Mouse (Mus musculus) liver, embryonic 11.5 days (tissue): ENCODE measurements around the gene A830005F24Rik. TPM values are rescaled to one million over a fixed set of nuclear protein-coding genes. Genes with fewer than 3 reads are reported as not detected.

ENCODE experiments used
- ATAC-seq: fragments of 200-750 bp; cut with Nextera tagmentation; replicated peaks from 2 replicates; pipeline ENCODE4 v1.8.0; 2017; ENCODE audit warnings: moderate number of reproducible peaks, mild to moderate bottlenecking, moderate TSS enrichment, moderate library complexity; ENCODE audit not compliant: low FRiP score
- DNase-seq: peaks from one replicate; pipeline ENCODE4 v3.0.0-alpha.2; 2017; ENCODE audit warnings: low spot score
- H3K27ac ChIP-seq: fragments of 300-500 bp; sonication (generic); 2 replicates; pipeline ENCODE4 v1.5.1; 2014; ENCODE audit warnings: mild to moderate bottlenecking, low read depth, low read length, control low read depth
- H3K27me3 ChIP-seq: fragments of 300-500 bp; sonication (generic); replicated peaks from 2 replicates; pipeline ENCODE4 v1.6.1; 2014; ENCODE audit warnings: low read length, mixed read lengths; ENCODE audit not compliant: control insufficient read depth, insufficient read depth
- H3K36me3 ChIP-seq: fragments of 300-500 bp; sonication (generic); 2 replicates; pipeline ENCODE4 v1.6.1; 2014; ENCODE audit warnings: mild to moderate bottlenecking, low read length, moderate library complexity, mixed read lengths; ENCODE audit not compliant: control insufficient read depth, insufficient read depth
- H3K4me1 ChIP-seq: fragments of 300-500 bp; sonication (generic); replicated peaks from 2 replicates; pipeline ENCODE4 v1.6.1; 2014; ENCODE audit warnings: low read length, mixed read lengths; ENCODE audit not compliant: control insufficient read depth, insufficient read depth
- H3K4me2 ChIP-seq: fragments of 300-500 bp; sonication (generic); 2 replicates; pipeline ENCODE4 v1.6.1; 2014; ENCODE audit warnings: mild to moderate bottlenecking, control low read depth, moderate library complexity
- H3K4me3 ChIP-seq: fragments of 300-500 bp; sonication (generic); 2 replicates; pipeline ENCODE4 v1.5.1; 2014; ENCODE audit warnings: low read depth, low read length, control low read depth
- H3K9ac ChIP-seq: fragments of 300-500 bp; sonication (generic); 2 replicates; pipeline ENCODE4 v1.6.1; 2014; ENCODE audit warnings: low read depth, low read length, control low read depth
- H3K9me3 ChIP-seq: fragments of 300-500 bp; sonication (generic); 2 replicates; pipeline ENCODE4 v1.6.1; 2016; ENCODE audit warnings: low read length, inconsistent platforms, mixed read lengths; ENCODE audit not compliant: control insufficient read depth
- WGBS: fragments of 180-500 bp; shearing (Covaris S2); extraction: QIAGEN DNeasy Blood & Tissue Kit; methylation state at CpG from one replicate; pipeline ENCODE4 v1.1.7; 2014; 5-methylcytosine and 5-hydroxymethylcytosine counted together
- polyA plus RNA-seq: library from polyadenylated mRNA; unstranded; fragments of >200 nt; fragmentation: Nextera tagmentation; extraction: Ambion mirVana; gene quantifications from 2 replicates; pipeline ENCODE4 v1.2.1, GENCODE M21; 2014

The A830005F24Rik gene
- polyA plus RNA-seq, 1 experiment from 2014 or later, result 1.5 TPM

DNA sequence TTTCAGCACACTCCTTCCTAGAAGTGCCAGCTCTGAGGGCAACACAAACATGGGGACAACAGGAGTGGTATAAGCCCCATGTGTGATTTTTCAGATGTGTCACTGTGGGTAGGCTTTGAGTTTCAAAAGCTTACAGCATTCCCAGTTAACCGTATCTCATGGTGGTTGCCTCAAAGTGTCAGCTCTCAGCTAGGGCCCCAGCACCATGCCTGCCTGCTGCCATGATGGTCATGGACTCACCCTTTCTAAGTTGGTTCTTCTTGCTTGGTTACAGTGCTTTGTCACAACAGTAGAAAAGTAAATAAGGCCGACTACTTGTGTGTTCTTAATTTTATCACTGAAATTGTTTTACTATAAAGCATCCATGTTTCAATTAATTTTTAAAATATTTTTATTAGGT lies 18.1 kb downstream of the A830005F24Rik start:
- no peak overlapping the region for H3K27ac ChIP-seq
- H3K4me2 ChIP-seq, result no peak overlapping the region
- no peak for DNase-seq
- ATAC-seq, result no peak
- H3K9me3 ChIP-seq, result no peaks in the 10 kb centered on the region
- H3K36me3 ChIP-seq, result peaks cover 3% of the 10 kb centered on the region; the same call in 1 of the 2 replicates
- H3K4me3 ChIP-seq, result no peak overlapping the region
- no peaks in the 10 kb centered on the region for H3K27me3 ChIP-seq
- H3K4me1 ChIP-seq, result no peaks in the 10 kb centered on the region
- WGBS, result 75% methylated on average over 2 of the region's 2 CpGs
- H3K9ac ChIP-seq, result no peak overlapping the region

DNA sequence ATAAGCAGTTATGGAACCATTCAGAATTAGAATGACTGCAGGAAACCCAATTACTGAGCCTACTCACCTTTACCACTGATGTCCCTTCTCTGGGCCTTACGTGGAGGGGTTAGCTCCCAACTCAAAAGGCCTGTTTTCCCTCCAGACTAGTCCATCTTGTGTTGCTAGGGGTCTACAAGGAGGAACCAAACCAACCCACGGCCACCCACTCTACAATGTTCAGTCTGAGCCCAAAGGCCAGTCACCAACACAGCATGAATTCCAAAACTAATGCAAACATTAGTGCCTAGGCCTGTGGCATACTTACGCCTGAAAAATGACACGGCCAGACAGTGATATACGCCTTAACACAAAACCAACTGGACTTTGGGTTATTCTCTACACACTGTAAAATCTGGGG lies 20.1 kb downstream of the A830005F24Rik start:
- Histone ChIP-seq H3K4me2 (no peak overlapping the region), H3K4me1 (no peaks in the 10 kb centered on the region), H3K4me3 (no peak overlapping the region), H3K36me3 (peaks cover 9% of the 10 kb centered on the region; the same call in 1 of the 2 replicates), H3K27me3 (no peaks in the 10 kb centered on the region), H3K9me3 (no peaks in the 10 kb centered on the region), H3K9ac (no peak overlapping the region), H3K27ac (no peak overlapping the region)
- ATAC-seq, result no peak
- no peak for DNase-seq
- WGBS, result 85% methylated on average over 5 of the region's 5 CpGs

DNA sequence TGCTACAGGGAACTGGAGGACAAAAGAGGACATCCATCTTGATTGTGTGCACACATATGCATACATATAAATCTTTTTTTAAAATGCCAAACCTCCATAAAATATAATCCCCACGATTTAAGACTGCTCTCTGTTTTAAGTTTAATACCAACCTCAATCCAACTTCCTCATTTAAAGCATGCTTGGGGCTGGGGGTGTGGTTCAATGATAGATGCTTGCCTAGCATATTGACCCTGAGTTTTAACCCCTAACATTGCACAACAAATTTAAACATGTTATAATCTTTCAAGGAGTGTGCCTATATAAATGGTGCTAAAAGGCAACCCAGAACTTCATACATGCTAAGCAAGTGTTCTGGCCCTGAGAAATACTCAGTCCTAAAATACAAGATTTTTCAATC lies 27.1 kb downstream of the A830005F24Rik start:
- ATAC-seq, result no peak
- Histone ChIP-seq H3K27me3 (no peaks in the 10 kb centered on the region), H3K4me2 (no peak overlapping the region), H3K9ac (no peak overlapping the region), H3K36me3 (peaks cover 6% of the 10 kb centered on the region; the same call in 1 of the 2 replicates), H3K9me3 (no peaks in the 10 kb centered on the region), H3K4me1 (peaks cover 24% of the 10 kb centered on the region), H3K4me3 (no peak overlapping the region), H3K27ac (no peak overlapping the region)
- WGBS, result 28% methylated on average over 1 of the region's 1 CpGs
- no peak for DNase-seq

DNA sequence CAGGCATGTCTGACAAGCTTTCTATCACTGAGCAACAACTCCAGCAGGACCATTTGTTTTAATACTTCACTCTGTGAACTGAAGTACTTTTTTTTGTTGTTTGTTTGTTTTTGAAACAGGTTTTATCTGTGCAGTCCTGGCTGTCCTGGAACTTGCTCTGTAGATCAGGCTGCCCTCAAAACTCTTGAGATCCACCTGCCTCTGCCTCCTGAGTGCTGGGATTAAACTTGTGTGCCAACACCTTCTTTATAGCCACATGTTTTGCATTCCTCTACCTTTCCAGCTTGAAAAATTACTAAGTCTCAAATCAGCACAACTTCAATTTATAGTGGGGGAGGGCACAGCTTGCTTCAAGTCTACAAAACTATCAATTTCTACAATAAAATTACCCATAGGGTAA lies 31.0 kb downstream of the A830005F24Rik start:
- Histone ChIP-seq H3K27ac (no peak overlapping the region), H3K9me3 (no peaks in the 10 kb centered on the region), H3K27me3 (no peaks in the 10 kb centered on the region), H3K9ac (peak overlapping the region; percentile 34; the same call in 1 of the 2 replicates), H3K4me2 (peak overlapping the region; percentile 75), H3K4me3 (peak overlapping the region; percentile 97), H3K36me3 (no peaks in the 10 kb centered on the region), H3K4me1 (peaks cover 27% of the 10 kb centered on the region)
- ATAC-seq (no peak), DNase-seq (no peak)

DNA sequence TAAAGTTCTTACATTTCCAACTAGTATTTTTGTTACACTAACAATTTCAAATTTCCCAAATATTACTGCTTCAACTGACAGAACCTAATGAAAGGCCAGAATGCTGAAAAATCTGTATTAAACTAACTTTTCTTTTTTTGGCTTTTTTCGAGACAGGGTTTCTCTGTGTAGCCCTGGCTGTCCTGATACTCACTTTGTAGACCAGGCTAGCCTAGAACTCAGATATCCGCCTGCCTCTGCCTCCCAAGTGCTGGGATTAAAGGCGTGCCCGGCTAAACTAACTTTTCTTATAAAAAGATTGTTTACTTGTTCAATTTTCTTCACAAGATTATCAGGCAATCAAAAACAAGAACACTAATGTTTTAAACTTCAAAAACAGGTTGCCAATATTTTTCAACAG lies 31.5 kb downstream of the A830005F24Rik start:
- Histone ChIP-seq H3K27ac (peak overlapping the region; percentile 95), H3K9ac (peak overlapping the region; percentile 89), H3K4me3 (peak overlapping the region; percentile 97), H3K9me3 (no peaks in the 10 kb centered on the region), H3K4me1 (peaks cover 27% of the 10 kb centered on the region), H3K36me3 (no peaks in the 10 kb centered on the region), H3K4me2 (peak overlapping the region; percentile 75), H3K27me3 (no peaks in the 10 kb centered on the region)
- no peak for DNase-seq
- WGBS, result 28% methylated on average over 4 of the region's 4 CpGs
- ATAC-seq, result no peak

DNA sequence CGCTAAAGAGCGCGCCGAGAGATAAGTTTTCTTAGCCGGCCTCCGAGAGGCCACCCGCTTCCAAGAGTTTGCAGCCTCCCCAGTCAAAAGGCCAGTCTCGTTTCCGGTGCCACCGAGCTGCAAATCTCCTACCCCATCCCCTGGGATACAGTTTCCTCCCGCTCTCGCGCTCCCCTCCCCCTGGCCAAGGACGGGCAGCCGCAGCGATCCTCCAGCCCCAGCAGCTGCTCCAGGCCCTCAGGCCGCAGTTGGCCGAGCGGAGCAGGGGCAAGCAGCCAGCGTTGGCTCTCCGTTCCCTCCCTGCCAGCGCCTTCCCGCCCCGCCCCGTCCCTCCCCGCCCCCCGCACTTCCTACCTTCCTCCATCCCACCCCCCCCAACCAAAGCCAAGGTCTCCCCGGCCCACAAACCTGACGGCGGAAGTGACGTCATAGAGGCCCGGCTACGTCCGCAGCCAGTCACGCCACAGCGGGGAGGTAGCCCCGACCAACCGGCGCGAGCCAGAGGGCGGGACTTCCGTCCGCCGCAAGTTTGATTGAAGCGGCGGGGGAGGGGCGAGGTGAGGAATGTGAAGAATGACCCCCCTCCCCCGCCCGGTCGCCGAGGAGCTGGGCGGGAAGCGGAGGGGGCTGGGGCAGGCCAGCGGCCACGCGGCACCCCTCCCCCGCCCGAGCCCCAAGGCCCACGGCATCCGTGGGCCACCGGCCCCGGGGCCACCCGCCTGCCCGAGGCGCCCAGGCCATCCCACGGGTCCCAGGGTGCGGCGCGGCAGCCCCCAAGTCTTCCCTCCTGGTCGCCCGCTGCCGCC lies 32.3 kb downstream of the A830005F24Rik start:
- Histone ChIP-seq H3K4me2 (peak overlapping the region; percentile 75), H3K9me3 (no peaks in the 10 kb centered on the region), H3K36me3 (no peaks in the 10 kb centered on the region), H3K27me3 (no peaks in the 10 kb centered on the region), H3K9ac (peak overlapping the region; percentile 100), H3K27ac (peak overlapping the region; percentile 99), H3K4me1 (peaks cover 26% of the 10 kb centered on the region), H3K4me3 (peak overlapping the region; percentile 97)
- WGBS, result under 1% methylated on average over 57 of the region's 72 CpGs
- DNase-seq (peak; percentile 95), ATAC-seq (peak; percentile 83)

DNA sequence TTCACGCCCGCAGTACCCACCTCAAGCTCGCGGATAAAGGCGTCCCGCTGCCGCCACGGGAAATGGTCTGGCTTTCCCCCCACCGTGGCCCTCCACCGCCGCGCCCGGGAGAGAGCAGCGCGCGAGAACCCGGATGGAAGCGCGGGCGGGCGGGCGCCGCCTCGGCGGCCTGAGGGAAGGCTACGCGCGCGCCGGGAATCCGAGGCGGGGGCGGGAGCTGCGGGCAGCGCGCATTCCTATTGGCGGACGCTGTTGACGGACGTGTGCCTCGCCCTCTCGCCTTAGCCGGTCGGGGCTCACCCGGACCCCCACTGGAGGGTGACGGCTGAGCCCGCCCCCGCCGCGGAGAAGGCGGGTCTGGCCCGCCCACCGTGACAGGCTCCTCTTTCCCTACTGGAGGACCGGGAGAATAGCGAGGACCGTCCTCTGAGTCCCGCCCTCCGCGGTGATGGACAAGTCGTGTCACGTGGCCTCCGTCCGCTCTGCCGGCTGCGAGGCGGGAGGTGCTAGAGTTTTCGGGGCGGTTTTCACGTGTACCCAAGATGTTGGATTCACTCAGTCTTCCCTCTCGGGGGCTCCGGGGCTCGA lies 33.1 kb downstream of the A830005F24Rik start:
- Histone ChIP-seq H3K4me3 (peak overlapping the region; percentile 97), H3K36me3 (no peaks in the 10 kb centered on the region), H3K27ac (peak overlapping the region; percentile 99), H3K27me3 (no peaks in the 10 kb centered on the region), H3K4me1 (peaks cover 21% of the 10 kb centered on the region), H3K4me2 (peak overlapping the region; percentile 58), H3K9me3 (no peaks in the 10 kb centered on the region), H3K9ac (peak overlapping the region; percentile 100)
- ATAC-seq, result peak; percentile 96
- DNase-seq, result peak; percentile 99
- under 1% methylated on average over 70 of the region's 72 CpGs for WGBS

DNA sequence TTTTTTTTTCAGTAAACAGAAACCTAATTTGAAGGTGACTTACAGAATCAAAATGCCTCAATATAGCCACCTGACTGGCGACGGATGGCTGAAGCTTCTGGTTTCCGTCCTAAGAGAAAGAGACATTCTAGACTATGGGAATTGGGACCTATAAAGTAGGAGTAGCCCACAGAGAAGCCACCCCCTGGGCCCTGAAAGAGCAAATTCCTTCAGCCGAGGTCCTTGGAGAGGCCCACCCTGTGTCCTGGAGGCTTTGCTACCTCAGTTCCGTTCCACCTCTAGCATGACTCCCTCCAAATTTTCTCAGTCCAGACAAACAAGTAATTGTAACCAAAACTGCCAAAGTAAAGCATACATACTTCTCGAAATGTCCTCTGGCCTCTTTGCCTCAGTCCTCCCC lies 34.3 kb downstream of the A830005F24Rik start:
- Histone ChIP-seq H3K4me1 (peaks cover 25% of the 10 kb centered on the region), H3K27ac (no peak overlapping the region), H3K27me3 (no peaks in the 10 kb centered on the region), H3K4me3 (no peak overlapping the region), H3K9me3 (no peaks in the 10 kb centered on the region), H3K9ac (no peak overlapping the region), H3K4me2 (no peak overlapping the region), H3K36me3 (no peaks in the 10 kb centered on the region)
- 89% methylated on average over 6 of the region's 6 CpGs for WGBS
- ATAC-seq (no peak), DNase-seq (no peak)

DNA sequence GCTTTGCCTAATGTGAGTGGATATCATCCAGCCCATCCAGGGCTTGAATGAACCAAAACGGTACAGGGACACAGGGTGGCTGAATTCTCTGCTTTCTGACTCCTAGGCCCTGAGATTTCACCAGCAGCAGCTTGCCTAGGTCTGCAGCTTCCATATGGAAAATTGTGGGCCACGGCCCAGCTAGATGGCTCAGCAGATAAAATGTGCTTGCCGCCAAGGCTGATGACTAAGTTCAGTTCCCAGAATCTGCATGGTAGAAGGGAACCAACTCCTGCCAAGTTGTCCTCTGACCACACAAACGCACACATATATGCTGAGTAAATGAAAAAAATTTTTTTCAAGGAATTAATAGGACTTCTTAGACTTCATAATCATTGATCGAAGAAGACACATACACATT lies 34.9 kb downstream of the A830005F24Rik start:
- Histone ChIP-seq H3K4me2 (no peak overlapping the region), H3K27ac (no peak overlapping the region), H3K4me1 (peaks cover 22% of the 10 kb centered on the region), H3K27me3 (no peaks in the 10 kb centered on the region), H3K9ac (no peak overlapping the region), H3K4me3 (no peak overlapping the region), H3K9me3 (no peaks in the 10 kb centered on the region), H3K36me3 (no peaks in the 10 kb centered on the region)
- ATAC-seq, result no peak
- DNase-seq, result no peak
- 85% methylated on average over 5 of the region's 5 CpGs for WGBS
